In genomic region chr7:75827850-75828249, GRCm38 (mm10) we compare ENCODE assay signal across 8 mouse cellular contexts. TPM values are rescaled to one million over a fixed set of nuclear protein-coding genes. Genes with fewer than 3 reads are reported as not detected.
DNase-seq lines count a peak whose midpoint lies in the region; ATAC-seq and TF ChIP-seq lines count a peak whose summit lies in the region.

No protein-coding gene starts in this region.

- no peaks in the 10 kb centered on the region for H3K36me3 ChIP-seq in G1E (replicated peaks)
- no peaks in the 10 kb centered on the region for H3K36me3 ChIP-seq in forebrain, embryonic 10.5 days (replicated peaks)
- no peaks in the 10 kb centered on the region for H3K36me3 ChIP-seq in heart, postnatal 0 days (replicated peaks; ENCODE audit: control insufficient read depth, insufficient read depth, low read length)
- no peaks in the 10 kb centered on the region for H3K36me3 ChIP-seq in liver, embryonic 13.5 days
- H3K36me3 ChIP-seq in stomach, postnatal 0 days (ENCODE audit: control insufficient read depth, insufficient read depth, low read length), result no peaks in the 10 kb centered on the region

- TF ChIP-seq CTCF in G1E (IDR thresholded peaks at IDR 0.05; ENCODE audit: low read depth, low read length), result peak; percentile 24; the same call in 1 of the 2 replicates
- TF ChIP-seq CTCF in heart, postnatal 0 days (IDR thresholded peaks at IDR 0.05; ENCODE audit: low read depth), result peak; percentile 77
- peak; percentile 84 for TF ChIP-seq CTCF in stomach, postnatal 0 days (IDR thresholded peaks at IDR 0.05; ENCODE audit: low read depth)

- no peak for DNase-seq in G1E (ENCODE audit: low spot score)
- peak; percentile 87 for DNase-seq in c-Kit-negative CD71-positive TER-119-positive erythroid progenitor cells, embryonic 14.5 days (ENCODE audit: low read depth, low spot score)
- DNase-seq in forebrain, embryonic 10.5 days (ENCODE audit: extremely low spot score, low spot score), result peak; percentile 67
- DNase-seq in heart, postnatal 0 days (ENCODE audit: low spot score), result peak; percentile 79
- peak; percentile 75 for DNase-seq in kidney, postnatal 14 days
- DNase-seq in liver, embryonic 13.5 days, result peak; percentile 69
- peak; percentile 58 to 67 for DNase-seq in natural killer cell, adult 2 months (ENCODE audit: low spot score in 2 of 2)
- DNase-seq in stomach, postnatal 0 days (ENCODE audit: low spot score), result peak; percentile 82

- no peak overlapping the region for H3K27ac ChIP-seq in forebrain, embryonic 10.5 days
- H3K27ac ChIP-seq in heart, postnatal 0 days (ENCODE audit: low read depth), result no peak overlapping the region
- H3K27ac ChIP-seq in liver, embryonic 13.5 days, result peak overlapping the region; percentile 93
- H3K27ac ChIP-seq in stomach, postnatal 0 days (replicated peaks), result no peak overlapping the region

- no peak for TF ChIP-seq EP300 in heart, postnatal 0 days (IDR thresholded peaks at IDR 0.05; ENCODE audit: low read depth)
- no peak for TF ChIP-seq EP300 in stomach, postnatal 0 days (optimal IDR thresholded peaks at IDR 0.05)

- H3K4me2 ChIP-seq in heart, postnatal 0 days (ENCODE audit: low read depth, low read length), result no peak overlapping the region
- peak overlapping the region; percentile 16 for H3K4me2 ChIP-seq in liver, embryonic 13.5 days
- H3K4me2 ChIP-seq in stomach, postnatal 0 days (replicated peaks; ENCODE audit: low read depth), result no peak overlapping the region

- peaks cover 4% of the 10 kb centered on the region for H3K27me3 ChIP-seq in G1E (ENCODE audit: insufficient read depth, low read length)
- no peaks in the 10 kb centered on the region for H3K27me3 ChIP-seq in forebrain, embryonic 10.5 days (ENCODE audit: poor library complexity, severe bottlenecking)
- no peaks in the 10 kb centered on the region for H3K27me3 ChIP-seq in heart, postnatal 0 days (ENCODE audit: control insufficient read depth, insufficient read depth, low read length)
- H3K27me3 ChIP-seq in liver, embryonic 13.5 days, result no peaks in the 10 kb centered on the region
- H3K27me3 ChIP-seq in stomach, postnatal 0 days (ENCODE audit: control insufficient read depth, insufficient read depth, low read length), result no peaks in the 10 kb centered on the region

- H3K9me3 ChIP-seq in G1E (replicated peaks), result no peaks in the 10 kb centered on the region
- H3K9me3 ChIP-seq in forebrain, embryonic 10.5 days, result no peaks in the 10 kb centered on the region
- H3K9me3 ChIP-seq in heart, postnatal 0 days (replicated peaks; ENCODE audit: control insufficient read depth, low read length), result no peaks in the 10 kb centered on the region
- H3K9me3 ChIP-seq in liver, embryonic 13.5 days (replicated peaks), result no peaks in the 10 kb centered on the region
- H3K9me3 ChIP-seq in stomach, postnatal 0 days (ENCODE audit: control insufficient read depth, low read length), result no peaks in the 10 kb centered on the region

- 35% methylated on average over 10 of the region's 10 CpGs for WGBS in forebrain, embryonic 10.5 days
- WGBS in heart, postnatal 0 days, result 15% methylated on average over 10 of the region's 10 CpGs
- WGBS in liver, embryonic 13.5 days (ENCODE audit: insufficient replicate concordance), result 26% methylated on average over 10 of the region's 10 CpGs
- 29% methylated on average over 10 of the region's 10 CpGs for WGBS in stomach, postnatal 0 days

- H3K4me1 ChIP-seq in G1E (ENCODE audit: insufficient read depth, low read depth, low read length), result peaks cover 31% of the 10 kb centered on the region
- H3K4me1 ChIP-seq in forebrain, embryonic 10.5 days, result 0 out of 2 replicates have a peak, but pooled peaks cover 6% of the 10 kb centered on the region
- no peaks in the 10 kb centered on the region for H3K4me1 ChIP-seq in heart, postnatal 0 days (ENCODE audit: control insufficient read depth, insufficient read depth)
- peaks cover 63% of the 10 kb centered on the region for H3K4me1 ChIP-seq in liver, embryonic 13.5 days (replicated peaks)
- no peaks in the 10 kb centered on the region for H3K4me1 ChIP-seq in stomach, postnatal 0 days (replicated peaks; ENCODE audit: control insufficient read depth, insufficient read depth)

- H3K4me3 ChIP-seq in G1E (ENCODE audit: low read depth, low read length), result no peak overlapping the region
- no peak overlapping the region for H3K4me3 ChIP-seq in forebrain, embryonic 10.5 days
- H3K4me3 ChIP-seq in heart, postnatal 0 days (ENCODE audit: low read depth, low read length), result no peak overlapping the region
- H3K4me3 ChIP-seq in liver, embryonic 13.5 days (replicated peaks), result no peak overlapping the region
- H3K4me3 ChIP-seq in stomach, postnatal 0 days (ENCODE audit: low read depth, low read length), result no peak overlapping the region

- no peak overlapping the region for H3K9ac ChIP-seq in heart, postnatal 0 days (replicated peaks; ENCODE audit: low read depth, low read length)
- H3K9ac ChIP-seq in liver, embryonic 13.5 days, result peak overlapping the region; percentile 15; the same call in 1 of the 2 replicates
- no peak overlapping the region for H3K9ac ChIP-seq in stomach, postnatal 0 days (ENCODE audit: low read length)

- no peak for ATAC-seq in G1E (ENCODE audit: extremely low read depth, insufficient number of reproducible peaks, low FRiP score, poor library complexity, severe bottlenecking)
- peak; percentile 81 for ATAC-seq in heart, postnatal 0 days (ENCODE audit: insufficient read depth, low read depth)
- ATAC-seq in liver, embryonic 13.5 days (ENCODE audit: low read depth), result peak; percentile 31
- peak; percentile 81 for ATAC-seq in stomach, postnatal 0 days (ENCODE audit: low FRiP score, low TSS enrichment)

RNA-seq across cellular contexts. Expression of gene Klhl25, which starts 20.3 kb away (rescaled TPM):
- total RNA-seq in G1E (2014; fragmentation: Nextera tagmentation) (2.7 and 51.2 TPM in 2 replicates), G1E (2017) (9.6 and 11.8 TPM in 2 replicates)
- 3.0 and 5.4 TPM in 2 replicates for polyA plus RNA-seq in G1E (2012)
- polyA plus RNA-seq in forebrain, embryonic 10.5 days (2016; fragmentation: Nextera tagmentation; extraction: Ambion mirVana), result 24.2 and 25.2 TPM in 2 replicates
- 15.0 and 20.7 TPM in 2 replicates for total RNA-seq in heart, postnatal 0 days (2014; rRNA removed; ENCODE audit: low replicate concordance)
- polyA plus RNA-seq in heart, postnatal 0 days (2015; fragmentation: Nextera tagmentation; extraction: Ambion mirVana), result 4.9 and 5.7 TPM in 2 replicates
- polyA plus RNA-seq in liver, embryonic 13.5 days (2015; fragmentation: Nextera tagmentation; extraction: Ambion mirVana), result 10.3 and 11.3 TPM in 2 replicates
- 8.0 and 8.2 TPM in 2 replicates for polyA plus RNA-seq in stomach, postnatal 0 days (2015; fragmentation: Nextera tagmentation; extraction: Ambion mirVana)

Comparison
In these comparisons a context has a peak if more than half of its experiments do, and no peak if none do; other contexts are left out.
1. CTCF ChIP-seq: peak in every context shown above with its lines; median percentile 84 in stomach, postnatal 0 days; 77 in heart, postnatal 0 days; 24 in G1E.